Mouse (Mus musculus): Measurements from ENCODE around the gene Trmt10a. TPM values are rescaled to one million over a fixed set of nuclear protein-coding genes. Genes with fewer than 3 reads are reported as not detected.

The Trmt10a gene
- polyA plus RNA-seq, 1 experiment from 2014 or later = 19.7 TPM

Other genes with a start within 250 kb of the Trmt10a start
- 90.1 and 92.3 TPM in 2 replicates for gene Lamtor3, start 224.9 kb upstream of the Trmt10a start, polyA plus RNA-seq (2016; fragmentation: Nextera tagmentation; extraction: Ambion mirVana)
- 2.2 and 3.5 TPM in 2 replicates for gene Dapp1, start 161.9 kb upstream of the Trmt10a start, polyA plus RNA-seq (2016; fragmentation: Nextera tagmentation; extraction: Ambion mirVana)
- gene 1110002E22Rik, start 78.4 kb upstream of the Trmt10a start, polyA plus RNA-seq (2016; fragmentation: Nextera tagmentation; extraction: Ambion mirVana) = 0.02 TPM in 1 of 2 replicates, not detected in the other
- not detected in 2 replicates for gene Gm5105, start 76.1 kb upstream of the Trmt10a start, polyA plus RNA-seq (2016; fragmentation: Nextera tagmentation; extraction: Ambion mirVana)
- gene Mttp, start 1.5 kb downstream of the Trmt10a start, polyA plus RNA-seq (2016; fragmentation: Nextera tagmentation; extraction: Ambion mirVana) = 11.1 and 11.4 TPM in 2 replicates
- not detected in 2 replicates for gene 4930579F01Rik, start 50.4 kb downstream of the Trmt10a start, polyA plus RNA-seq (2016; fragmentation: Nextera tagmentation; extraction: Ambion mirVana)
- gene Adh7, start 74.3 kb downstream of the Trmt10a start, polyA plus RNA-seq (2016; fragmentation: Nextera tagmentation; extraction: Ambion mirVana) = not detected in 2 replicates
- 0.17 TPM in 1 of 2 replicates, not detected in the other for gene Adh1, start 117.5 kb downstream of the Trmt10a start, polyA plus RNA-seq (2016; fragmentation: Nextera tagmentation; extraction: Ambion mirVana)
- not detected in 2 replicates for gene Adh6a, start 169.8 kb downstream of the Trmt10a start, polyA plus RNA-seq (2016; fragmentation: Nextera tagmentation; extraction: Ambion mirVana)
- 0.77 and 0.83 TPM in 2 replicates for gene Adh6b, start 198.3 kb downstream of the Trmt10a start, polyA plus RNA-seq (2016; fragmentation: Nextera tagmentation; extraction: Ambion mirVana)

All from forebrain, embryonic 10.5 days (tissue).